Mouse (Mus musculus) C2C12 (cell line): ENCODE results near the gene Chmp2b.

Experiments used
- CTCF ChIP-seq: IDR thresholded peaks from one replicate; pipeline ENCODE4 v1.5.1; 2011; ENCODE audit not compliant: control insufficient read depth, insufficient read depth, insufficient read length
- USF1 ChIP-seq: IDR thresholded peaks from one replicate; pipeline ENCODE4 v1.6.1; 2011; ENCODE audit warnings: low read depth, mild to moderate bottlenecking, control low read depth, moderate library complexity

DNA sequence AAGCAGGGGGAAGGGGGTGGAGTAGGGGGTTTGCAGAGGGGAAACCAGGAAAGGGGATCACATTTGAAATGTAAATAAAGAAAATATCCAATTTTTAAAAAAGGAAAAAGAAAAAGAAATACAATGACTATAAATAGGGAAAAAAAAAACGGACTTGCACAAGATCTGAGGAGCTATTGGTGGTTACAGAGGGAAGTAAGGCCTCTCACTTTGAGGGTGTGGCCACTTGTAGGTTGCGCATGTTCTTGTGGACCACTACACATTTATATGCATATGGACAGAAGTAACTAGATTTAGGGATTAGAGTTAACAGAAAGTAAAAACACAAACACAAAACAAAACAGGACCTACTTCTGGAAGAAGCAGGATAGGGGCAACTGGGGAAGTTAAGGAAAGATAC lies 23.2 kb upstream of the Chmp2b start:
- no peak for TF ChIP-seq CTCF
- no peak for TF ChIP-seq USF1
